Mouse (Mus musculus): ENCODE data around the gene 1810049J17Rik.

- TF ChIP-seq CEBPB (IDR thresholded peaks at IDR 0.05; ENCODE audit: insufficient read depth, poor library complexity, severe bottlenecking) = no peak
- TF ChIP-seq E2F4 (IDR thresholded peaks at IDR 0.05; ENCODE audit: insufficient read depth) = no peak
- TF ChIP-seq POLR2AphosphoS2 (IDR thresholded peaks at IDR 0.05; ENCODE audit: insufficient read length, low read depth) = no peak
- TF ChIP-seq POLR2A (IDR thresholded peaks at IDR 0.05; ENCODE audit: insufficient read length, low read depth) = no peak
- TF ChIP-seq USF1 (IDR thresholded peaks at IDR 0.05; ENCODE audit: low read depth) = no peak
- no peak for TF ChIP-seq MYOG (IDR thresholded peaks at IDR 0.05; ENCODE audit: control insufficient read depth in 1 of 3, insufficient read depth in 1 of 3, insufficient read length in 2 of 3, low read depth in 2 of 3)
- no peak for TF ChIP-seq SRF (IDR thresholded peaks at IDR 0.05; ENCODE audit: control insufficient read depth, insufficient read length, low read depth)
- no peak for TF ChIP-seq MAX (IDR thresholded peaks at IDR 0.05; ENCODE audit: low read depth)
- no peak for TF ChIP-seq MYOD1 (IDR thresholded peaks at IDR 0.05; ENCODE audit: control insufficient read depth in 1 of 3, insufficient read length in 2 of 3, low read depth in 2 of 3)
- TF ChIP-seq TCF12 (IDR thresholded peaks at IDR 0.05; ENCODE audit: insufficient read depth, poor library complexity, severe bottlenecking) = no peak
Observed at GRCm38 (mm10) chr15:12365416-12366071, 43.8 kb upstream of the 1810049J17Rik start.
